In the genomic region with DNA sequence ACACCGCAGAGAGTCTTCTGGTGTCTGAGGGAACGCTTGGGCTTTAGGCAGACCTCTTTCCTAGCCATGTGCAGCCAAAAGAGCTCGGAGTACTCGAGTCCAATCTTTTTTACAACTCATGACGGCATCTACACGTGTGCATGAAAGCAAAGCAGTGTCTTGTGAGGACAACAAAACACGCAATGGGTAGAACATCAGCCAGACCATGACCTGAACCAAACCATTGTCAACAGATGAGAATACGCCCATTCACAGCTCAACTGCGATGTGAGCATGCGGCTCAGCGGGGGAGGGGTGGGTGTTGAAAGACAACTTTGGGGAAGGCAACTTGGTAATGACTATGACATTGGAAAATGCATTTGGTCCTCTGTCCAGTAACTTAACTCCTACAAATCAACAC, we compare ENCODE assay signal across 24 mouse cellular contexts. TPM values are rescaled to one million over a fixed set of nuclear protein-coding genes. Genes with fewer than 3 reads are reported as not detected.
A peak's percentile ranks its signal among the peaks of the same experiment; 100 is the strongest.
DNase-seq lines count a peak whose midpoint lies in the region; ATAC-seq lines count a peak whose summit lies in the region.
"Had no signal": no experiment of that assay in that cellular context is flagged by ENCODE, and none has a peak within 500 bp of the region (broad histone marks: within the 10 kb centered on the region; RNA-seq: fewer than 3 reads in every experiment).

No protein-coding gene starts in this region.

- H3K9ac ChIP-seq in intestine, embryonic 15.5 days, result no peak overlapping the region
- H3K9ac ChIP-seq: embryonic facial prominence, embryonic 12.5 days; heart, embryonic 12.5 days; hindbrain, embryonic 12.5 days; liver, embryonic 13.5 days; midbrain, embryonic 12.5 days; neural tube, embryonic 15.5 days; stomach, embryonic 15.5 days had no signal

- no peaks in the 10 kb centered on the region for H3K27me3 ChIP-seq in intestine, embryonic 15.5 days (replicated peaks)
- H3K27me3 ChIP-seq: embryonic facial prominence, embryonic 12.5 days; heart, embryonic 12.5 days; hindbrain, embryonic 12.5 days; liver, embryonic 13.5 days; midbrain, embryonic 12.5 days; neural tube, embryonic 15.5 days; stomach, embryonic 15.5 days had no signal

- no peak overlapping the region for H3K27ac ChIP-seq in intestine, embryonic 15.5 days
- H3K27ac ChIP-seq: embryonic facial prominence, embryonic 12.5 days; hindbrain, embryonic 12.5 days; kidney, postnatal 0 days; liver, embryonic 13.5 days; midbrain, embryonic 12.5 days; neural tube, embryonic 15.5 days; stomach, embryonic 15.5 days had no signal

- DNase-seq in frontal cortex, postnatal 10 days (ENCODE audit: low spot score in 2 of 2), result no peak
- DNase-seq in layer of hippocampus, adult 8-10 months (ENCODE audit: low spot score in 2 of 2), result peak; percentile 52 to 72
- no peak for DNase-seq in layer of hippocampus, postnatal 25 days (ENCODE audit: extremely low spot score in 1 of 2, low spot score in 1 of 2)
- DNase-seq in thymus, postnatal 4 days, result peak; percentile 16
- no peak for DNase-seq in thymus, postnatal 10 days (ENCODE audit: low spot score in 2 of 2)
- DNase-seq: adrenal gland, postnatal 36 days; cerebellum, adult 11-12 months; heart, adult 18-20 months; heart, postnatal 10 days; kidney, adult 11 months; liver, embryonic 13.5 days; lung, adult 2 months; lung, postnatal 14 days; thymus, adult 18-20 months had no signal

- no peak overlapping the region for H3K4me2 ChIP-seq in intestine, embryonic 15.5 days (replicated peaks)
- H3K4me2 ChIP-seq: embryonic facial prominence, embryonic 12.5 days; heart, embryonic 12.5 days; hindbrain, embryonic 12.5 days; liver, embryonic 13.5 days; midbrain, embryonic 12.5 days; neural tube, embryonic 15.5 days; stomach, embryonic 15.5 days had no signal

- H3K4me1 ChIP-seq in intestine, embryonic 15.5 days (replicated peaks), result no peaks in the 10 kb centered on the region
- H3K4me1 ChIP-seq: stomach, embryonic 15.5 days had no signal

- WGBS in intestine, embryonic 15.5 days, result 77% methylated on average over 11 of the region's 11 CpGs

- peak; percentile 35 for ATAC-seq in frontal cortex, adult (ENCODE audit: low TSS enrichment)
- ATAC-seq in megakaryocyte-erythroid progenitor cell, adult 5-6 weeks (replicated peaks; ENCODE audit: low FRiP score, low TSS enrichment, poor library complexity, severe bottlenecking), result no peak
- ATAC-seq in intestine, embryonic 15.5 days, result no peak

- no peaks in the 10 kb centered on the region for H3K9me3 ChIP-seq in intestine, embryonic 15.5 days
- H3K9me3 ChIP-seq: embryonic facial prominence, embryonic 12.5 days; heart, embryonic 12.5 days; hindbrain, embryonic 12.5 days; liver, embryonic 13.5 days; midbrain, embryonic 12.5 days; neural tube, embryonic 15.5 days; stomach, embryonic 15.5 days had no signal

- H3K36me3 ChIP-seq in intestine, embryonic 15.5 days, result no peaks in the 10 kb centered on the region
- H3K36me3 ChIP-seq: embryonic facial prominence, embryonic 12.5 days; heart, embryonic 12.5 days; hindbrain, embryonic 12.5 days; liver, embryonic 13.5 days; midbrain, embryonic 12.5 days; neural tube, embryonic 15.5 days; stomach, embryonic 15.5 days had no signal

- no peak overlapping the region for H3K4me3 ChIP-seq in intestine, embryonic 15.5 days (replicated peaks)
- H3K4me3 ChIP-seq: embryonic facial prominence, embryonic 12.5 days; heart, embryonic 12.5 days; hindbrain, embryonic 12.5 days; liver, embryonic 13.5 days; midbrain, embryonic 12.5 days; neural tube, embryonic 15.5 days; stomach, embryonic 15.5 days had no signal

RNA-seq across cellular contexts. Expression of a gene that starts 17.6 kb away (rescaled TPM):
- 10 to 100 TPM; 48.3 to 51.1 (median 49.1) TPM for total RNA-seq in layer of hippocampus, adult 8-10 months (2022)
- total RNA-seq in layer of hippocampus, postnatal 25 days (2021), result 10 to 100 TPM; 51.4 to 58.2 TPM
- total RNA-seq in megakaryocyte-erythroid progenitor cell, adult 5-6 weeks (2014; fragmentation: Nextera tagmentation), result 21.4 and 24.8 TPM in 2 replicates
- 7.8 and 12.4 TPM in 2 replicates for total RNA-seq in megakaryocyte-erythroid progenitor cell, adult 5-6 weeks (2017)
- polyA plus RNA-seq in intestine, embryonic 15.5 days (2015; fragmentation: Nextera tagmentation; extraction: Ambion mirVana), result 48.5 and 57.7 TPM in 2 replicates

RNA-seq across cellular contexts. Expression of a gene that starts 29.4 kb away (rescaled TPM):
- 10 to 100 TPM; 40.2 to 54.4 (median 44.8) TPM for total RNA-seq in layer of hippocampus, adult 8-10 months (2022)
- 10 to 100 TPM; 36.1 to 49.5 TPM for total RNA-seq in layer of hippocampus, postnatal 25 days (2021)
- 45.5 and 81.4 TPM in 2 replicates for total RNA-seq in megakaryocyte-erythroid progenitor cell, adult 5-6 weeks (2014; fragmentation: Nextera tagmentation)
- total RNA-seq in megakaryocyte-erythroid progenitor cell, adult 5-6 weeks (2017), result 177 and 190 TPM in 2 replicates
- polyA plus RNA-seq in intestine, embryonic 15.5 days (2015; fragmentation: Nextera tagmentation; extraction: Ambion mirVana), result 89.1 and 93.6 TPM in 2 replicates

Comparison
In these comparisons a context has a peak if more than half of its experiments do, and no peak if none do; other contexts are left out.
1. DNase-seq: peak in layer of hippocampus, adult 8-10 months (2 of 2) and thymus, postnatal 4 days (single experiment); none in frontal cortex, postnatal 10 days (0 of 2), layer of hippocampus, postnatal 25 days (0 of 2) and thymus, postnatal 10 days (0 of 2).